Mouse (Mus musculus): Measurements from ENCODE around the gene Agps.

Gene Agps

GRCm38 (mm10) chr2:75828931-75829610 lies 2.9 kb upstream of the Agps start:
- DNase-seq (ENCODE audit: low spot score): no peak

GRCm38 (mm10) chr2:75830233-75830632 lies 1.7 kb upstream of the Agps start:
- DNase-seq (ENCODE audit: low spot score): no peak

GRCm38 (mm10) chr2:75832781-75833180 lies 804 bp downstream of the Agps start:
- DNase-seq (ENCODE audit: low spot score): no peak

DNA sequence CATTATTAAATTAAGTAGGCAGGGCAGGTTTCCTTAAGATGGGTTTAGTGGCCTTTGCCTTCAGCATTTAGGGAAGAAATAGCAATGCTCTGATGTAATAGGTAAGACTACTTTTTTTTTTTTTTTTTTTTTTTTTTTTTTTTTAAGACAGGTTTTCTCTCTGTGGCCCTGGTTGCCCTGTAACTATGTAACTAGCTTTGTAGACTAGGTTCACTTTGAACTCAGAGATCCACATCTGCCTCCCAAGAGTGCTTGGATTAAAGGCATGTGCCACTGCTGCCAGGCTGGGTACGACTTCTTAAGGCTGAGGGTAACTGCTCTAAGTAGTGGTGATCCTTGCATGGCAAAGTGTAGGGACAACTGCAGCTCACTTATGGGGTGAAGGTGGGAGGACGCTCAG lies 2.5 kb downstream of the Agps start:
- DNase-seq (ENCODE audit: low spot score): no peak

GRCm38 (mm10) chr2:75842302-75842701 lies 10.3 kb downstream of the Agps start:
- no peak for DNase-seq (ENCODE audit: low spot score)

DNA sequence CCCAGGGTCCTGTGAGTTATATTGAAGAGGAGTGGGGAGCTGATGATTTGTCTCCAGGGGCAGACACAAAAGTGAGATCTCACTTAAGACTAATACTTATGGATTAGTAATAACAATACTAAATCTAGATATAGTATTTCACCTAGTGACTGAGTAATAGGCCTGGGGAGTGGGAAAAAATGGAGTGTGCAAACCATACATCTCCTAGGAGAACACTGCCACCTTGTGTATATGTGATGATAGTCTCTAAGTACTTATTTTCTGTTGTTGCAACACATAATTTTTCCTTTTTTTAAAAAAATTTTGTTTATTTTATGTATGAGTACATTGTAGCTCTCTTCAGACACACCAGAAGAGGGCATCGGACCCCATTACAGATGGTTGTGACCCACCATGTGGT lies 15.7 kb downstream of the Agps start:
- no peak for DNase-seq (ENCODE audit: low spot score)

- no peak for DNase-seq (ENCODE audit: low spot score)
Observed at GRCm38 (mm10) chr2:75852483-75852882, 20.5 kb downstream of the Agps start.

GRCm38 (mm10) chr2:75854136-75854535 lies 22.2 kb downstream of the Agps start:
- no peak for DNase-seq (ENCODE audit: low spot score)

DNA sequence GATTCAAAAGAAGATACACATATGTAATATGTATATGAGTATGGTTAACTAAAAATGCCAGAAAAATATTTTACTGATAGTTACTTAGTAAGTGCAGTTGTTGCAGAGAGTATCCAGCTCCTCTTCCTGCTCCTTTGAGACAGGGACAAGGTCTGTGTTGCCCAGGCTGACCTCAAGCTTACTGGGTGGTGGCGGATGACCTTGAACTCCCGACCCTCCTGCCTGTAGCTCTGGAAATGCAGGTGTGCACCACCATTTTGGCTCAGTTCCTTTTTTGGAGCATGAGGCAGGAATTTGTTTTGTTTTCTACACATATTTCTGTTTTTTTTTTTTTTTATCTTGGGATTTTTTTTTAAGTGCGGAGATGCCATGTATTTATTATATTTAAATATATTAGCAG lies 29.1 kb downstream of the Agps start:
- DNase-seq (ENCODE audit: low spot score): no peak

- no peak for DNase-seq (ENCODE audit: low spot score)
Observed at GRCm38 (mm10) chr2:75869604-75870003, 37.6 kb downstream of the Agps start.

DNA sequence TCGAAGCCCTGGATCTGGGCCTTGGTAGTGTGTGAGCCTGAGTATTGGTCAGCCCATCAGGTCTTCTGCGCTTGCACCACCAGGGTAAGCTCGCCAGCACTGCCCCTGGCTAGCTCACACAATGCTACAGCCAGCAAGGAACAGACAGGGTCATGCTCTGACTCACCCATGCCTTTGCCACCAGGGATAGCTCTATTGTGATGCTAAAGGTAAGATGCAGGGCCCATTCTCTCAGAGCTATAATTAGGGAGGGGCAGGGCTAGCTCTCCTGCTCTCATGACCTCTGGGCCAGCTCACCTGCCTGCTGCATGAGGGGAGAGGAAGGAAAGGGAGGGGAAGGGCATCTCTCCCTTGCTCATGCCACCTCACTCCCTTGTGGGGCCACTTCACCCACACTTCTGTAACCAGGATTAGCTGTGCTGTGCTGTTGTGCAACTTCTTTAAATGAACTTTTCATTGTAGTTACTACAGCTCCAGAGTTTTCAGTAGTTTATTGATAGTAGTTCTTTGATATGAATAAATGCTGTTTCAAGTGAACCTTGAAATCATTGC lies 42.1 kb downstream of the Agps start:
- DNase-seq (ENCODE audit: low spot score): no peak

DNA sequence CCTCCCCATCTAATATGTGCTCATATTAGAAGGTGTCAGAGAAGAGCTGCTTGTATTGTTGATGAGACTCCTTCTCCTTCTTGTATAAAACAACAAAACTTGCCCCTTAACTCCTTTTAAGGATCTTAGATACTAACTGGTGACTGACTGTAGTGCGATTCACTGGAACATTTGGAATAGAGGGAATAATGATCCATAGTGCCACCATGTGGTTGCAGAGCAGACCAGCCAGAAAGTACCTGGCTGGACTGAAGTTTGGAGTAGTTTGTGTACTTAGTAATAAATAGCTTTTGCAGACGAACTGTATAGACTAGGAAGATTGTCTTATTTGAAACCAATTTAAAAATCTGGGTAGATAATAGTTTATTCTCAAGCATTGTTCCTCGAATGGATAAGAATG lies 47.8 kb downstream of the Agps start:
- DNase-seq (ENCODE audit: low spot score): peak; percentile 62

DNA sequence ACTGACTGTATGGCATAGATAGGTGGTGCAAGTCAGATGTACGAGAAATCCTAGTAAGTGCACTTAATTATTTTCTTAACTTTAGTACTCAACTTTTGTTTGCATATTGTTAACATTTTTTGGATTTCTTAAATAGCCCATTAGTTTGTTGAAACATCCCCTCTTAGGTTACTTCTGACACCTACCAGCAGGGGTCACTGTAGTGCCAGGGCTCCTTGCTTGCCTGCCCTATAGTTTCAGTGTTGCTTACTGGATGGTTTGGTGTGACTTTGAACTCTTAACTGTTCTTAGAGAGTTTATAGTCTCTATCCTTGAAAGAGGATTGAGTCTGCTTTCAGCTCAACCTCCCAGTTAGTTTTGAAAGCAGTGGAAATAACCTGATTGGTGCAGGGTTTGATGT lies 51.6 kb downstream of the Agps start:
- DNase-seq (ENCODE audit: low spot score): peak; percentile 87

DNA sequence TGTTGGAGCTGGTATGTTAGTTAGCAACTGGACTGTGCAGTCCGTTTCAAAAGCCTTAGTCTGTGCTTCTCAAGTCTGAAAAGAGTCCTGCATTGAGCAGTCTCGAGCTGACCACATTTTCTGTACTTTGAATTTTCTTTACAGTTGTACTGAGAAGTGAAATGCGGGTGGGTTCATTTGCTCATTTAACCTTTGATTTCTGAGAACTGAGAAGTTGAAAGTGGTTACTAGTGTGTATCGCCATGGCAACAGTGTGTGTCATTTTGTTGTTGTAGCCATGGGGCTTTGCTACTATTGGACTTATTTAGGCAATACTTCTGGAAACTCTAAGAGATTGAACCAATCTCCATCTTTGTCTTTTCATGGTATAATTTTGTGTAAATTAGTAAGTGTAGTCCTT lies 60.0 kb downstream of the Agps start:
- peak; percentile 37 for DNase-seq (ENCODE audit: low spot score)

DNA sequence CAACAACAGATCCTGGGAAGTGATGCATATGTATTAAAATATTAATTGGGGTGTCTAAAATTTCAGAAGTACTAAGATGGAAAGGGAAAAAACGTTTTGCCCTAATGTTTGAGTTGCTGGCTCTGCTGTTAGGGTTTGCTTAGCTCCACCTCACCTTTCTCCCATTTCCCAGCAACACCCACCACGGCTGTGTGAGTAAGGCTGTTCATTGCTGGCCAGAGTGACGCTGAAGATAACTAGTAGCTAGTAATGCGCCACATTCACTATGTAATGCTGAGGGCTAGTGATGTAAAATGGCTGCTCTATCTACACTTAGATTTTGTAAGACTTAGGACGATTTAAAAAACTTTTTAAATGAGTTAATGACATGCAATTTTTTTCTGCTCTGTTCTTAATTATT lies 63.7 kb downstream of the Agps start:
- DNase-seq (ENCODE audit: low spot score): no peak

GRCm38 (mm10) chr2:75900281-75900680 lies 68.3 kb downstream of the Agps start:
- DNase-seq (ENCODE audit: low spot score): no peak

DNA sequence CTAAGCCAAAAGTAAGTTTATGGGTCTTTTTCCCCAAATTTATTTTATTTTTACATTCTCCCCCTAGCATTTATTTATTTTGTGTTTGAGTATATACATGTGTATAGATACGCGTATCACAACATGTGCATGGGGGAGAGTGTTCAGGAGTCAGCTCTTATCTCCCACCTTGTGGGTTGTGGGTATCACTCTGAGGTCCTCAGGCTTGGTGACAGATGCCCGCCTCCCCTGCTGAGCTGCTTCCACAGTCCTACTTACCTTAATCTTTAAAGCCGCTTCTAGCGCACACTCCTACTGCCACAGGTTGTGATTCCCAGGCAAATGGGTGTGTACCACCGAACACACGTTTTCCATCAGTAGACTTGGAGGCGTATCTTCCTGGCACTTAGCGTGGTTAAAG lies 69.9 kb downstream of the Agps start:
- no peak for DNase-seq (ENCODE audit: low spot score)

GRCm38 (mm10) chr2:75907142-75907541 lies 75.2 kb downstream of the Agps start:
- no peak for DNase-seq (ENCODE audit: low spot score)

DNA sequence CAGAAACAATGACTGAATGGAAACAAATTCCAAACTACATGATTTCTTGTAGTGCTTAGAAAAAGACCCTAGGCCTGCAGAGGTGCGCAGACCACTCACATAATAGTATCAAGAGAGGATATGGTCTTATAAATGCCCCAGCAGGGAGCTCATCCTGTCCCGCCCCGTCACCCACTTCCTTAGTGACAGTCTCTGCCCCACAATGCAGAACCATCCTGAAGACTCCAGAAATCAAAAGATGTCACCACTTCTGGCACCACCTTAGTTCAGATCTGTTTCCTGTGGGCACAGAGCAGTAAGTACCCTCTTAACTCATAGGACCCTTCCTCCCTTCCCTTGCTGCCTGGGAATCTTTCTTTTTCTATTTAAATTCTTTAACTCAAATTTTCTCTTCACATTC lies 83.1 kb downstream of the Agps start:
- no peak for DNase-seq (ENCODE audit: low spot score)

DNA sequence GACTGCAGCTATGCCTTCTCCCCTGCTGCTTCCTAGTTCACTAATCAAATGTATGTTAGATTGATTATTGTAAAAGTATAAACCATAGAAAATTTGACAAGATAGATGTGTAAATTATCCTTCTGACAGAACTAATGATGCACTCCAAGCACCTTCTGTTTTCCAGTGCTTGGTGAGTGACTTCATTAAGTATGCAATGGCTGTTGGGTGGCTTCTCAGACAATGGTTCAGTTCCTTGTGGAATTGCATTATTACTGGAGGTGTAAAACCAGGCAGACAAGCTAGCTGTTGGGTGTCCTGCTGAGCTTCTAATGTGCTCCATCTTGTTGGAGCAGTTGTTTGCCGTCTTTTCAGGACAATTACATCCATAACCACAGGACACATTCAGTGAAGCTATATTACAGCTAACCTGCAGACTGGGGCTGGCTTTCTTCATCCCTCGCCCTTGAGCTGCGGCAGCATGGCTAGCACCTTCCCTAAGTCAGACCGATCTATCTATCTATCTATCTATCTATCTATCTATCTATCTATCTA lies 91.9 kb downstream of the Agps start:
- no peak for DNase-seq (ENCODE audit: low spot score)

DNA sequence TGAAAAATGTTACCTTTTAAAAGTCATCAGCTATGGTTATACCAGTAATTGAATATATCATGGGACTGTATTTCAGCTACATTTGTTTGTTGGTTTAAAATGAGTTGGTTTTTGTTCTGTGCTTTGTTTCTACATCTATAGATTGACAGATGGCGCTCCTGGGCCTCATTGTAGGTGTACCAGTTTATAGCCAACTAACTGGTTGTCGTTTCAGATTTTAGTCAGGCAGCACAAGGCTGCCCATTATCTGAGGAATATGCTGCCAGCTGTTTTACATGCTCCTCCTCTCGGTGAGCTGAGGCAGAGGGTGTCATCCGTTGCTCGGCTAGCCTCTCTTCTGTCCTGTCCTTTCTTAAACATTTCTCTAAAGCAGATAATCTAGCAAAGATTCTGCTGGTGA lies 94.1 kb downstream of the Agps start:
- DNase-seq (ENCODE audit: low spot score): no peak

DNA sequence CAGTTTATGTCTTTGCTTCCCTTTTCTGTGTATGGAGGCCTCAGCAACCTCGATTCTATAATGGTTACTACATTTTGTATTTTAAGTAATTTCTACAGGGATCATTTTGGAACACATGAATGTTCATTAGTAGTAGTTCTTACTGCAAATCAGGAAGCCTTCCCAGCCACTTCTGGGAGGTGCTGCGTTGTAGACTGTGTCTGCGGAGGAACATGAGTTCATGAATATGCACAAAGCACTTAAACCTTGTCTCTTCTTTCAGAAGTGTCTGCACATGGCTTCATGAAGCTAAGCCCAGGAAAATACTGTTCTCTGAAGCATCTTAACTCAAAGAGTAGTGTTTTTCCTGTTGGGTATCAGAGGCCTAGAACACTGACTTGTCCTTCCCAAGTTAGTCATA lies 96.0 kb downstream of the Agps start:
- DNase-seq (ENCODE audit: low spot score): no peak

DNA sequence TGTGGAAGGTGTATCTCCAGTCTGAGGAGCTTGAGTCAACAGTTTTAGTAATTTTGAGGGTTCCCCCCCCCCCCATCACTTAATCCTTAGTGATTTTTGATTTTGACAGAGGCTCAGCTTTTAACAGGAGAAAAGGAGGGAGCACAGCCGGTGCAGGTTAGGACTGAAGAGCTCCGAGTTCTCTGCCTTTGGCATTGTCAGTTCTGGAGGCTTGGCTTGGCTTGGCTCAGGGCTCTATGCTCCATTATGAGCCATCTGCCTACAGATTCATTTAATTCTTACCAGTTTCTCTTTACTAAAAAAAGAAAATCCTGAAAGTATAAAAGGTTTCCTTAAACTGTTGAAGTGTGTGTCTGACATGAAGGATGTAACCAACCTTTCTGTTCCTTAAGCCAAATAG lies 97.2 kb downstream of the Agps start:
- no peak for DNase-seq (ENCODE audit: low spot score)

GRCm38 (mm10) chr2:75929786-75930444 lies 97.9 kb downstream of the Agps start:
- no peak for DNase-seq (ENCODE audit: low spot score)
